Mouse (Mus musculus) fat pad, adult 2 months (tissue): ENCODE measurements around the gene Hip1r.

ENCODE experiments used
- DNase-seq: peaks from one replicate; pipeline ENCODE4 v3.0.0-alpha.2; 2011; ENCODE audit warnings: low read depth, low spot score; ENCODE audit errors: extremely low read depth

The Hip1r gene

DNA sequence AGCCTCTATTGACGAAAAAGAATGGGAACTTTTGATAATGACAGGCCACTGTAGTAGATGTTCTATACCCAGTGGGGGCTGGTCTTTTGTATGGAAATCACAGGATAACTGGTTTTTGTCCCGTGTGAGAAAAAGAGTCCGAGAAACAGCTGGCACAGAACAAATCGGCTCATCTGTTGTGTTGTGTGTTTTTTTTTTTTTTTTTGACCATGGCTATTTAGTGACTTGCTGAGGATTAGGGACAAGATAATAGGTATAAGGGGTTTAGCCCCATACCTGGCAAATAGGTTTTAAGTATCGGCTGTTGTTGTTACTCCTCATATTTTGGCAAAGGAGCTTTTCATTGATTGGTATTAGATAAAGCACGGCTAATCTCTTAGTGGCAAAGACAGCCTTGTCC, 975 bp upstream of the Hip1r start:
- no peak for DNase-seq

DNA sequence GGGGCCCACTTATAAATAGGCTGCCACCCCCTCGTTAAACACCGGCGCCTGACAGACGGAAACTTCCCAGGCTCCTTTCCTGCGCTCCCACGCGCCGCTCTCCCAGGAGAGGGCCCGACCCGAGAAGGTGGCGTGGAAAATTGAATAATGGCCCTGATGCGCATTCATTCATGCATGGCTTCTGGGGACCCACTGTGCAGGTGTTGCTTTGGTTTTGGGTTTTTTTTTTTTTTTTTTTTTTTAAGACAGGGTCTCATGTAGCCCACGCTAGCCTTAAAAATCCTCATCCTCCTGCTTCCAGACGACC, 704 bp downstream of the Hip1r start:
- DNase-seq = no peak

DNA sequence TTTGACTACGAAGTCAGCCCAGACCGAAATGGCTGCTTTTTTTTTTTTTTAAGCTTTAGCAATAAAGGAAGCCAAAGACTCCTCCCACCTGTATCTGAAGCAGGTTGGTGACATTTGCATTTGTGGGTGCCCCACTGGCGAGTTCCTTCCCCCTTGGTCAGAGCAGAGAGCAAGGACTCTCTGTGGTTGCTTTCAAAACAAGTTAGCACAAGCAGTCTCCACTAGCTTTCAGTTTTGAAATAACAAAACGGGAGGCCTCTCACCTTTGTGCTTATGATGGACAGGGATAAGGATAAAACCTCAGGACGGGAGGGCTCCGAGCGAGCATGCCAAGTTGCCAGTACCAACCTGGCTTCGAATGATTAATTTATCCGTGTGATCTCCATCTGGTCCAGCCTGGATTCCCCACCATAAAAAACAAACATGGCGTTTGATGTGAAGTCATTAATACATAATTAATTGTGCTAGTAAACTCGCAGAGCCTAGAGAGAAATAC, 1.2 kb downstream of the Hip1r start:
- no peak for DNase-seq

DNA sequence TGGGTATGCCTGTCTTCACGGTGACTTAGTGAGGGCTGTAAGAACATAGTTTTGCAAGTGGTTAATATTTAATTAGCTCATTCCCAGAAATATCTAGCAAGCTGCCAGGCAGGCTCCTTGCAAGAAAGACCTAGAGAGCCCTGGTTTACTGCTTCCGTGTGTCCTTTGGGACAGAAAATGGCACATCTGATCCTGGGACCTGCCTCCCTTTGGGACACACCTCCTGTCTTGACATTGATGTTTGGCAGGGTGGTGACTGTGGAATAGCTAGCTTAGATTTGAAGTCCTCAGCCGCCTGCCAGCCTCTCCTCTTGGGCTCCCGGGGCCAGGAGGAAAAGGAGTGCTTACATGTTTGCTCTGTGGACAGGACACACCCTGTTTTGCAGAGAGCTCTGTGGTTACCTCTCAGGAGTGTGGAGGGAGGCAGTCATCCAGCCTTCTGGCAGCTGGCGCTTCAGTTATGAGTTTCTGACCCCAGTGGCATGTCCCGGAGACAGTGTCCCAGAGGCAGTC, 2.3 kb downstream of the Hip1r start:
- DNase-seq = no peak

GRCm38 (mm10) chr5:123977231-123977630, 3.8 kb downstream of the Hip1r start:
- no peak for DNase-seq

DNA sequence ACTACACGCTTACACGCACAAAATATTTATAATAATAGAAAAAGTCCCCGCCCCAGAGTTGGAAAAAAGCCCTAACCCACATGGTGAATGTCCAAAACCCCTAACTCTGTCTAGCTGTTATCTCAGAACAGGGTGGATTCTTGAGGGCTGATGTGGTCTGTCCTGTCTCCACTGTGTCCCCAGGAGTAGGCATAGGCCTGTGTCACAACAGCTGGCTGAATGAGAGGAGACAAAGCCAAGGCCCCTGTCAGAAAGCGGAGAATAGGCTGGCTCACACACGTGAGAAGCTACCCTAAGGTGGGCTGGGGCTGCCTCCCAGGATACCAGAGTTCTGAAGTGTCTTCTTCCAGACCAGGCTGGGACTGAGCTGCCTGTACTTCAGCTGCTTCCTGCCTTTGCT, 4.7 kb downstream of the Hip1r start:
- DNase-seq = no peak

DNA sequence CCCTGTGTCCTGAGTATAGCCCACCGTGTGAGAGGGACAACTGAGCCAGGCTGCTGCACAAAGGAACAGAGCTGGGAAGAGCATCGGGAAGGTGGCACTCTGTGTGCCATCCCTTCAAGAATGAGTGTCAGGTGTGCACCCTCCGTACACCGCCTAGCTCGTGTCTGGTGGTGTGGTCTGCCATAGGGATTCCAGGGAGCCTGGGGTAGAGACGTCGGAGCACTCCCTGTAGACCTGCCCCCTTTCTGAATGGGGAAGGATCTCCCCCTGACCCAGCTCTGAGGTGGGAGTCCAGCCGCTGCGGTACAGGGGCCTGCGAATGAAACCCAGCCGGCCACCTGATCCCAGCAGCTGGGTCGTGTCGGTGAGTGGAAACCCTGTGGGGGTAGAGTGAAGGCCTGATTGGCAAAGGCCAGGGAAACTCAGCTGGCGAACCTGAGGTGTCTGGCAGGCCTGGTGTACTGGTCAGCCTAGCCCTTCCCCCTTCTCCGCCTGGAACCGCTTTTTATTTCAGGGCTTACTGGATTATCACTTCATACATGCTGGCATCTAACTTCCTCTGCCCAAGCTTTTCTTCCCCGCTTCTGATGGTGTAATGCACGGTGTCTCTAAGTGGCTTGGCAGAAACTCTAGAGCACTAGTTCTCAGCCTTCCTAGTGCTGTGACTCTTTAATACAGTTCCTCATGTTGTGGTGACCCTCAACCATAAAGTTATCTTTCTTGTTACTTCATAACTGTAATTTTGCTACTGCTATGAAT, 6.0 kb downstream of the Hip1r start:
- DNase-seq = no peak

- DNase-seq = no peak
These were observed 6.5 kb downstream of the Hip1r start for GRCm38 (mm10) chr5:123979980-123980369.

DNA sequence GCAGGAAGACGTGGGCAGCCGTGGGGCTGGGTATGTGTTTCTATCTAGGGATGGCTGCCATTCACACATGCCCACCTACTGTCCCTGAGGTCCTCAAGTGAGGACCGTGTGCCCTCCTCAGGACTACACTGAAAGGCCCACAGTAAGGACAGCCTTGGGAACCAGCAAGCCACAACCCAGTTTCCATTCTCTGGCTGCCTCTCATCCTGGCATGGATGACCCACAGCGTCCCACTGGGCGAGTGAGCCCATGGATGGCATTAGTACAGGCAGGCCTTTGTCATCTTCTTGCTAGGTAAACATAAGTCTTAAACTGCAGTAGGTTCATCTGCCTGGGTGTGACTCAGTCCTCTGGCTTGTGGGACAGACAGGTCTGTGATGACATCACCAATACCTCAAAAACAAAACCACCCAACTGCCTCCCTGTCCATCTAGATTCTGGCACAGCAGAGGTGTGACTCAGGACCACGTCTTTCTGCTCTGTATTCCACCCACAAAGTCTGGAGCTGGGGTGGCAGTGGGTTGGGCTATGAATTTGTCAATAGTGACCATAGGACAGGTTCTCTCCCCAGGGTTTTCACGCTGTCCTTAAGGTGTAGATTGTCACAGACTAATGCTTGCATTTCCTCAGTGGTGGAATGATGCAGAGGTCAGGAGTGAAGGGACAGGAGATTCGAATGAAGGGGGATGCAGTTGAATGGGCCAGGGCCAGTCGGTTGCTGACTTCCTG, 7.3 kb downstream of the Hip1r start:
- DNase-seq = no peak

DNA sequence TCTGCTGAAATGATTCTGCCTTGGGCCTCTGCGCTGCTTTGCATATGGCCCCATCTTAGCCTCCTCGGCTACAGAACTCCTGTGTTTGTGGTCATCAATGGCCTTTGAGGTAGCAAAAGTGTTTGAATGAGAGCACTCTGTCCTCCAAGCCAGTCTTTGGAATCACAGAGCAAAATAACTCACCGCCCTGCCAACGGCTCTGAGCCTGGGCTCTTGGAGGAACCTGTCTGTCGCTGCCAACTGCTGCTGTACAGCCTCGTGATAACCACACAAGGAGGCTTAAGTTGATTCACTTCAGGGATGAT, 7.8 kb downstream of the Hip1r start:
- DNase-seq = no peak

DNA sequence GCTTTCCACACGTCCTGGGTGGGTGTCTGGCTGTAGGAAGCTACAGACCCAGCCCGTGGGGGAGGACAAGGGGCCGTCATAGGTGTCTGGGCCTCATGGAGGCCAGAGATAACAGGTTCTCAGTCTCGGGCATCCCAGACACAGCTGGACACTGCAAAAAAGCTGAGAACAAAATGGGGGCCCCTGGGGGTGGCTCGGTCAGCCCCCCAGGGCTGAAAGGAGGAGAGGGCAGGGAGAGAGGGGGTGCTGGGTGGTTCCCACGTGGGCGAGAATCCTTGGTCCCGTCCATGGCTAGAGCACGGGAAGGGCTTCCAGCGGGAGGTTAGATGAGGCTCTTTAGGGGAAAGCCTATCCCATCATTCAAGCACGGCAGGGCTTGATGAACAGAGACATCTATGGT, 9.4 kb downstream of the Hip1r start:
- DNase-seq = no peak

DNA sequence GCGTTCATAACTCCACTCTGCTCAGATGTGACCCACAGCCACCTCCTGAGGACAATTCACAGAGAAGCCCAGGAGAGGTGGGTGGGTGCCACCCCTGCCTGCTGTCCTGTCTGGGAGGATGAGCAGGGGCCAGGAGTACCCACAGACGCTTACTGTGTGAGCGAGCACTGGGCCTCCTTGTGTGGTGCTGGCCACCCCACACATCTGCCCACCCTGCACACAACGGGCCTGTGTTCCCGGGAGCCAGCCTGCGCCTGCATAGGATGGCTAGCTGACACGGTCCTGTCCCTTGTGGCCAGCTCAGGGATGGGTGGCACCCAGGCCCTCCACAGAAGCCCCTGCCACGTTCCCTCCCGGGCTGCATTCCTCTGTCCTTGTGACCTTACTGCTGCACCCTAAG, 12.0 kb downstream of the Hip1r start:
- DNase-seq = no peak

GRCm38 (mm10) chr5:123986925-123987324, 13.5 kb downstream of the Hip1r start:
- no peak for DNase-seq

DNA sequence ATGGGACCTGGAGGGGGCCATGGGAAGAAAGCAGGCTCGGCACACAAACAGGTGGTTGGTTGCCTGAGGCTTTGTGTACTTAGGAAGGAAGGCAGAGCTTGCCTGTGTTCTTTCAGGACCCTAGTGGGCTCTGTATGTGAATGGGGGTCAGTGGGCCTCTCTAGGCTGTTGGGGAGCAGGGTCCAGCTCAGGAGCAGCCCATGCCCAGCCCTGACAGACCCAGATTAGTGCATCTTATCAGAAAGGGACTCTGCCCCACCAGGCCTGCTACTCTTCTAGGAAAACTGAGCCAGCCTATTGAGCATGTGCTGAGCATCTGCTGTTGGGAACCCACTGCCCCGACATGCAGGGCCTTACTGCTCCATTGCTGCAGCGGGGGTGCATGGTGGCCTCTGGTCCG, 14.1 kb downstream of the Hip1r start:
- DNase-seq = no peak

DNA sequence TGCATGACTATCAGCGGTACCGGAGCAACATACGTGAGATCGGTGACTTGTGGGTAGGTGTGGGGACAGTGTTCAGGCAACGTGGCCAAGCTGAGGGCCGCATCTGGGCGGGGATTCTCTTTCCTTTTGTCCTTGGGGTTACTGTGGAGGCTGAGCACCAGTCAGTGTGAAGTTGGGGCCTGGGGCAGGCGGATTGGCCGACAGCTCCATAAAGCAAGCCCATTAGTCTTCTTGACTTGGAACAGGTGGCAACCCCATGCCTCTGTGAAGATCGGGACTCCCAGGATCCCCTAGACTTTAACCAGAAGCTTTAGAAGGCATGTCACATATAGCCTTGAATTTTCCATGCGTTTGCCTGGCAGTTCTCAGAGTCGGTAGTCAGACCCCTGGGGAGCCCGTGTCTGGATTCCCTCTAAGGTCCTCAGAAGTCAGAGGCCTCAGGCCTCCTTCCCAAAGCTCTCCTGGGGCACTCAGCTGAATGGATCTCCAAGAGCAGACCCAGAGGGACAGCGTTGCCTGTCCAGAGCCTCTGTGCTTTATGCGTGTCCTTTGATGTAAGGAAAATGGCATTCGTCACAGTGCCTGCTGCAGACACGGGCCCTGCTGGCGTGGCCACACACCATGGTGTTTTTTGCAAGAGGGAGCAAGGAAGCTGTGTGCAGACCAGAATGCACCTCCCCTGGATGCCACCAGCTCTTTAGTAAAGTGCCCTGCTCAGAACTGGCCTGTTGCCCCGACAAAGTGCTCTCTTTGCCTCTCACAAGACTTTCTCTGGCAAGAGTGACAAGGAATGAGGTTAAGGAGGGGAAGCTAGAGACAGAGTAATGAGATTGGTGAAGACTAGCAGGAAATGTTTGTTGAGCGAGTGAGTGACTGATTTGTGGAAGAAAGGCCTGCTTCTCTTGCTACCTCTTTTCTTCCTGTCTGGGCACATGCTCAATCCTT, 16.8 kb downstream of the Hip1r start:
- no peak for DNase-seq

DNA sequence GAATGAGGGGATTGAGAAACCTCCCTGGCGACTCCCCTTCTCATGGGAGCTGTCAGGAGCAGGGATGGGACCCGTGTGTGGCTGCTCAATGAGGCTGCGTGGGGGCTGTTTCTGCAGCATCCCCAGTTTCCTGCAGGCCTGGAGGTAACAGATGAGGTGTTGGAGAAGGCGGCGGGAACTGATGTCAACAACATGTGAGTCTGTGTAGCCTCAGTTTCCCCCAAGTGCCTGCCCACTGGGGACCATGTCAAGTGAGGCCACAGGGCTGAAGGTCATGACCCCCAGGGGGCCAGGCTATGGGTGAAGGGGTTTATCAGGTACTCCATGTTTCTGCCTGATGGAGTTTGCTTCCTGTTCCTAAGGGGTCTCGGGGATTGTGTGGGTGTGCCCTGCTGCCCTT, 17.9 kb downstream of the Hip1r start:
- no peak for DNase-seq

- no peak for DNase-seq
These were observed 18.8 kb downstream of the Hip1r start for GRCm38 (mm10) chr5:123992193-123992637.

- DNase-seq = no peak
These were observed 19.4 kb downstream of the Hip1r start for GRCm38 (mm10) chr5:123992794-123993193.

GRCm38 (mm10) chr5:123993263-123994036, 20.0 kb downstream of the Hip1r start:
- DNase-seq = no peak

DNA sequence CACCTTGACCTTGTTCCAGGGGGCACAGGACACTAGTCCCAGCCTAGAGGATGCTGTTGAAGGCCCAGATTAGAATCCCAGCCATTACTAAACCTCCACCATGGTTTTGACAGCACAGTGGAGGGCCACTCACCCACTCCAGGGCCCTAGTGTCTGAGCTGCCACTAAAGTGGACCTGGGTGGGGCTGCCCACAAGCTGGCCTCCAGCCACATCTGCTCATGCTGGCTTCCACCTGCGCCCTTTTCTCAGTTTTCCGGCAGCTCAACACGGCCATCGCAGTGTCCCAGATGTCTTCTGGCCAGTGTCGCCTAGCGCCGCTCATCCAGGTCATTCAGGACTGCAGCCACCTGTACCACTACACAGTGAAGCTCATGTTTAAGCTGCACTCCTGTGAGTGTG, 21.0 kb downstream of the Hip1r start:
- DNase-seq = no peak

- no peak for DNase-seq
These were observed 22.0 kb downstream of the Hip1r start for GRCm38 (mm10) chr5:123995388-123995787.
